Mouse (Mus musculus) forebrain, embryonic 14.5 days (tissue): ENCODE measurements at regions not wholly inside any gene's neighbourhood (a gene's known extent, or its start where the extent isn't known, plus 50 kb on each side); places are given as distances from the start of the nearest gene placed in this dataset.

Experiments used
- ATAC-seq: fragments of 200-750 bp; cut with Nextera tagmentation; 2 replicates; pipeline ENCODE4 v1.8.0; 2017; ENCODE audit warnings: mild to moderate bottlenecking, moderate library complexity
- DNase-seq: peaks from one replicate; pipeline ENCODE4 v3.0.0-alpha.2; 2015; ENCODE audit warnings: low spot score
- H3K27ac ChIP-seq: fragments of 300-500 bp; sonication (generic); 2 replicates; pipeline ENCODE4 v1.5.1; 2014; ENCODE audit warnings: low read depth, mild to moderate bottlenecking, control low read depth, low read length, moderate library complexity
- H3K27me3 ChIP-seq: fragments of 300-500 bp; sonication (generic); replicated peaks from 2 replicates; pipeline ENCODE4 v1.6.1; 2014; ENCODE audit warnings: low read length, control low read depth, mixed read lengths; ENCODE audit not compliant: control insufficient read depth, insufficient read depth
- H3K36me3 ChIP-seq: fragments of 300-500 bp; sonication (generic); 2 replicates; pipeline ENCODE4 v1.6.1; 2014; ENCODE audit warnings: low read length, control low read depth; ENCODE audit not compliant: control insufficient read depth, insufficient read depth
- H3K4me1 ChIP-seq: fragments of 300-500 bp; sonication (generic); 2 replicates; pipeline ENCODE4 v1.6.1; 2014; ENCODE audit warnings: antibody characterized with exemption, low read length, control low read depth; ENCODE audit not compliant: control insufficient read depth, insufficient read depth
- H3K4me2 ChIP-seq: fragments of 300-500 bp; sonication (generic); 2 replicates; pipeline ENCODE4 v1.6.1; 2014; ENCODE audit warnings: mild to moderate bottlenecking, control low read depth, low read length
- H3K4me3 ChIP-seq: fragments of 300-500 bp; sonication (generic); 2 replicates; pipeline ENCODE4 v1.5.1; 2014; ENCODE audit warnings: low read depth, low read length, control low read depth
- H3K9ac ChIP-seq: fragments of 300-500 bp; sonication (generic); 2 replicates; pipeline ENCODE4 v1.6.1; 2014; ENCODE audit warnings: mild to moderate bottlenecking, low read length, control low read depth, moderate library complexity
- H3K9me3 ChIP-seq: fragments of 300-500 bp; sonication (generic); replicated peaks from 2 replicates; pipeline ENCODE4 v1.6.1; 2016; ENCODE audit warnings: low read length, control low read depth, mixed read lengths; ENCODE audit not compliant: control insufficient read depth
- WGBS: fragments of 180-500 bp; shearing (Covaris S2); extraction: QIAGEN DNeasy Blood & Tissue Kit; methylation state at CpG from one replicate; pipeline ENCODE4 v1.1.7; 2014; 5-methylcytosine and 5-hydroxymethylcytosine counted together

DNA sequence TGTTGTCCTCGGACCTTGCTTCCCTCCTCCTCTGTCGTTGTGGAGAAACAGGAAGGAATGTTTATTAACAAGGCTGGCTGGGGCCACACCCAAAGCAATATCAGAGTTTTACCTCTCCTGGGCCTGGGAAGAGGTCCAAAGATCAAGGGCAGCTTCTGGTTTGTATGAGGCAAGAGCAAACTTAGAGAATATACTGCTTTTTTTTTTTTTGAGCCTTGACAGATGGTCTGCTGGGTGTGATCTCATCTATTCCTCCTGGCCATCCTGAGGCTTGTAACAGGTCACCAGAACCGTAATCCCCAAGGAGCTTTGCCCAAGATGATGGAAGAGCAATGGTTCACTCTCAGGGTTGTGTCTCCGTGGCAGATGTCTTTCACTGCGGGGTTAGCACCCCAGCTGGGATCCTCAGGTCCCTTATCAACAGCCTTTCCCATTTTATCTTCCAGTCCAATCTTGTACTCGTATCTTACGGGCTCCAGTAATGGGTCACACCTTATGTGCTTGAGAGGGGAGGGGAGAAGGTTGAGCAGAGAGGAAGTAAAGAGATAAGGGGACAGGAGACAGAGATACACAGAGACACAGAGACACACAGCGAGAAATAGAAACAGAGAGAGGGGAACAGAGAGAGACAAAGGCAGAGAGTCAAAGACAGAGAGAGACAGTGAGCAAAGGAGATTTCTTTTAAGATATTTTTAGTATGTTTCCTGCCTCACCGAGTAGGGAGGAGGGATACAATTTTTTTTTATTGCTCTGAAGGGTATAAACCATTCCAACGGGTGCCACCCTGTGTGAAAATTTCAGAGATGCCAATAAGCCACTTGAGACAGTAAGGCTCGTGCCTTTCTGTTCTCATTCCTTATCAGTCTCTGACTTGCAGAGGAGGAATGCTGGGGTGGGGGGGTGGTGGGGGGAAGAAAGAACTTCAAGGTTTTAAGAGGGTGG, 134.6 kb upstream of the Cdkn2b start:
- Histone ChIP-seq H3K27ac (no peak overlapping the region), H3K4me3 (no peak overlapping the region), H3K27me3 (no peaks in the 10 kb centered on the region), H3K36me3 (no peaks in the 10 kb centered on the region), H3K9me3 (no peaks in the 10 kb centered on the region), H3K4me2 (no peak overlapping the region), H3K4me1 (peaks cover 3% of the 10 kb centered on the region; the same call in 1 of the 2 replicates), H3K9ac (no peak overlapping the region)
- WGBS: 74% methylated on average over 11 of the region's 11 CpGs
- DNase-seq: no peak
- 0 out of 2 replicates have a peak, but pooled peaks have one; percentile 20 for ATAC-seq

DNA sequence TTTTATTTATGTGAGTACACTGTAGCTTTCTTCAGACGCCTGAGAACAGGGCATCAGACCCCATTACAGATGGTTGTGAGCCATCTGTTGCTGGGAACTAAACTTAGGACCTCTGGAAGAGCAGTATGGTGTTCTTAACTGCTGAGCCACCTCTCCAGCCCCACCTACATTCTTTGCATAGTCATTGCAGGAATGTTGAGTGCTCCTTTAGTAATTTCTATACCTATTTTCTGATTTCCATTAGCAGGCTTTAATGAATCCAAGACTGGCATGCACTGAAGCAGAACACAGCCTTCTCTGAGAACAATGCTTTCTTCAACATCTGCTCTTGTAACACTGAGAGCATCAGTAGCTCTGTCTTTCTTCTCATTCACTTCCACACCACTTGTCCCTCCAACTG, 131.7 kb upstream of the Cdkn2b start:
- Histone ChIP-seq H3K9me3 (no peaks in the 10 kb centered on the region), H3K4me3 (no peak overlapping the region), H3K27me3 (no peaks in the 10 kb centered on the region), H3K27ac (no peak overlapping the region), H3K4me2 (no peak overlapping the region), H3K4me1 (peaks cover 3% of the 10 kb centered on the region; the same call in 1 of the 2 replicates), H3K36me3 (no peaks in the 10 kb centered on the region), H3K9ac (no peak overlapping the region)
- 84% methylated on average over 1 of the region's 1 CpGs for WGBS
- DNase-seq (no peak), ATAC-seq (no peak)

DNA sequence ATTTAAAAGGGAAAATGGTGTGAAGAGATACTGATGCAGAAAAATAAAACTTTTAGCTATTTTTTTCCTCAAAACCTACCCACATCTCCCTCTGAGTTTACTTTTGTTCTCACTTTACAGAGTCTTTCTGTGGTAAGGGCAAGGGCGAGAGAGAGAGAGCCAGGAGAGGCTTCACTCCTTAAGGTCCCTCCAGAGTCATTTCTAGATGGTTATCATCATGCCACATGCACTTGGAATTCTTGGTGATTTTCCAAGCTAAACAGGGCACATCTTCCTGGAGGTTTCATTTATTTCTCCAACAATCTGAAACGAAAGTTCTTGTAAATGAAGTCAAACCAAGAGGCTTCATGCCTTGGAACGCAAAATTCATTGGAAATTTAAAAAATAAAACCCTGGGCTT, 130.0 kb upstream of the Cdkn2b start:
- Histone ChIP-seq H3K27me3 (no peaks in the 10 kb centered on the region), H3K4me3 (no peak overlapping the region), H3K4me2 (no peak overlapping the region), H3K9me3 (no peaks in the 10 kb centered on the region), H3K4me1 (no peaks in the 10 kb centered on the region; the same call in 1 of the 2 replicates), H3K9ac (no peak overlapping the region), H3K36me3 (no peaks in the 10 kb centered on the region), H3K27ac (no peak overlapping the region)
- 91% methylated on average over 3 of the region's 3 CpGs for WGBS
- ATAC-seq (no peak), DNase-seq (no peak)

DNA sequence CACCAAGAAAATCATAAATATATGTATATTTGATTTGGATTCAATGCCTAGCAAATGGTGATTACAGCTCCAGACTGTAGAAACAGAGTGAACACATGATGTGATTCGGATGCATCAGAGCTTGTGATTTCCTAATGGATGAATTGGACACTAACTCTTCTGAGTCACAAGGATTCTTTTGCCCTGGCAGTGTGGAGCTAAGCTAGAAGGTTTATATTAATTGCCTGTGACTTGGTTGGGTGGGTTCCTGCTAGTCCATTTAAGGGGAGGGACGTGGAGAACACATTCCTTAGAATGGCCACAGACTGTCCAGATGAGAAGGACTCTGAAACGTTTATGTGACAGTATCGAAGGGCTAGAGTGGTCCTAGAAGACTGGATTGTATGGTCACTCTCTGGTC, 129.5 kb upstream of the Cdkn2b start:
- H3K4me3 ChIP-seq: no peak overlapping the region
- no peak overlapping the region for H3K4me2 ChIP-seq
- ATAC-seq: no peak
- WGBS: 80% methylated on average over 4 of the region's 4 CpGs
- H3K27ac ChIP-seq: no peak overlapping the region
- no peaks in the 10 kb centered on the region for H3K9me3 ChIP-seq
- no peaks in the 10 kb centered on the region for H3K36me3 ChIP-seq
- H3K4me1 ChIP-seq: no peaks in the 10 kb centered on the region
- DNase-seq: no peak
- no peaks in the 10 kb centered on the region for H3K27me3 ChIP-seq
- no peak overlapping the region for H3K9ac ChIP-seq

DNA sequence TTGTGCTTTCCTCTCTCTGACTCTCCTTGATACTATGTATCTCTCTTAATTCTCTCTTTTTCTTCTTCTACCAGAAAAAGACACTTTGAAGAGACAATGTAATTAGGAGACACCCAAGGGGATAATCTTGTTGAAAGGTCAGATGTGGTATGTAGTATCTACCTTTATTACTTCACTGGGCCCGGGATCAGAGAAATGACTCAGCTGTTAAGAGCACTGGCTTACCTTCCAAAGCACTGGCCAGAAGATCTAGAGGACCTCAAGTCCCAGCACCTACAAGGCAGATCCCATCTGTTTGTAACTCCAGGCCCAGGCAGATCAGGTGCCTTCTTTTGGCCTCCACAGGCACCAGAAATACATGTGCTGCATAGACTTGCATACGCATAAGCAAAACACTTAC, 127.8 kb upstream of the Cdkn2b start:
- DNase-seq: no peak
- Histone ChIP-seq H3K9me3 (no peaks in the 10 kb centered on the region), H3K36me3 (no peaks in the 10 kb centered on the region), H3K27me3 (no peaks in the 10 kb centered on the region), H3K4me3 (no peak overlapping the region), H3K27ac (no peak overlapping the region), H3K4me1 (no peaks in the 10 kb centered on the region), H3K9ac (no peak overlapping the region), H3K4me2 (no peak overlapping the region)
- no peak for ATAC-seq
- WGBS: 92% methylated on average over 2 of the region's 2 CpGs

DNA sequence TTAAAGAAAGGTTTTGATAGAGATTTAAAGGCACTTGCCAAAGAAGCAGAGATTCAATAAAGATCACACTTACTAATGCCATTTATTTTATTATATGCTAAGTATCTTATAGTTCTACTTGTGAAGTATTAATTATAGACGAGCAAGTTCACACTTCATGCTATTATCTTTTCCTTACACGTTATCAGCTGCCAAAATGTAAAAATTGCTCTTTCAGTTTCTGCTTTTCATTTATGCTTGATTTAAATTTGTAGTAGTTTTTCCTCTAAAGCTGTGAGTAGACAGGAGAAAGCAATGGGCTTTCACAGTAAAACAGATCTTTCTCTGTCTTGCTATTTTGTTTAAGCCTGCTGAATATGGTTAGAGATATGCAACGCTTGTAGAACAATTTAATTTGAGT, 125.9 kb upstream of the Cdkn2b start:
- no peaks in the 10 kb centered on the region for H3K4me1 ChIP-seq
- H3K4me2 ChIP-seq: no peak overlapping the region
- H3K9ac ChIP-seq: no peak overlapping the region
- H3K36me3 ChIP-seq: no peaks in the 10 kb centered on the region
- ATAC-seq: no peak
- WGBS: 81% methylated on average over 3 of the region's 3 CpGs
- H3K27ac ChIP-seq: no peak overlapping the region
- DNase-seq: no peak
- no peak overlapping the region for H3K4me3 ChIP-seq
- H3K27me3 ChIP-seq: no peaks in the 10 kb centered on the region
- H3K9me3 ChIP-seq: no peaks in the 10 kb centered on the region

DNA sequence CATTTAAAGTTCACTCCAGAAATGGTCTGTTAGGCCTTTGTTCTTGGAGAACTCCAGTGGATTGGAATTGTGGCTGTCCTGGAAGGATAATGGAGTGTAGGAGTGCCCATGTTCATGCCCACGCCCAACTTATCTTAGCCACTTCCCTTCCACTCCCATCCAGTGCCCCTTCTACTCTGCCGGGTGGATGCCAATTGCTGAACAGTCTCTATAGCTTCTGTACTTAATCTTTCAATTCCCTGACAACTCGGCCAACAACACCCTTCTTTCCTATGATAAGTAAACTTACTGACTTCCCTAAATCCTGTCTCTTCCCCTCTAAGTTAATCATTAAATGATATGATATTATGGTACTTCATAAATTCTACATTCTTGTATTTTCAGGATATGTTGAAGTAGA, 123.3 kb upstream of the Cdkn2b start:
- Histone ChIP-seq H3K27me3 (no peaks in the 10 kb centered on the region), H3K4me2 (no peak overlapping the region), H3K4me3 (no peak overlapping the region), H3K9me3 (no peaks in the 10 kb centered on the region), H3K36me3 (no peaks in the 10 kb centered on the region), H3K27ac (no peak overlapping the region), H3K4me1 (no peaks in the 10 kb centered on the region), H3K9ac (no peak overlapping the region)
- ATAC-seq (no peak), DNase-seq (no peak)
- WGBS: 92% methylated on average over 3 of the region's 3 CpGs

DNA sequence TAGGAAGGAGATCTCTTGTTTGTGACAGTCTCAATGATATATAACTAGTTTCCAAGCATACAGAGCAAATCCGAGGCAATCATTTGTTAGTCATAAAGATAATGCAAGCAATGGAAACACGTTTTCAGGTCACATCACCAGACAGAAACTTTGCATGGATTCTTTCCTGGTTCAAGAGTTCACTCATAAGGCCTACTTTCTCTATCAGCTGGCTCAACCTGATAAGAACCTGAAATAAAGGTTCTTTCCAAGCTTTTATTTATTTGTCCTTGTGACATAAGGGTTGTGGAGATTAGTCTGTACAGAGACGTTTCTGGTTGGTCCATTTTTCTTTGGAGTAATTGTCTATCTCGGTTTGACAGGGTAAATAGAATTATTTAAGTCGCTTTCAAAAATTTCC, 122.7 kb upstream of the Cdkn2b start:
- WGBS: 77% methylated on average over 5 of the region's 5 CpGs

DNA sequence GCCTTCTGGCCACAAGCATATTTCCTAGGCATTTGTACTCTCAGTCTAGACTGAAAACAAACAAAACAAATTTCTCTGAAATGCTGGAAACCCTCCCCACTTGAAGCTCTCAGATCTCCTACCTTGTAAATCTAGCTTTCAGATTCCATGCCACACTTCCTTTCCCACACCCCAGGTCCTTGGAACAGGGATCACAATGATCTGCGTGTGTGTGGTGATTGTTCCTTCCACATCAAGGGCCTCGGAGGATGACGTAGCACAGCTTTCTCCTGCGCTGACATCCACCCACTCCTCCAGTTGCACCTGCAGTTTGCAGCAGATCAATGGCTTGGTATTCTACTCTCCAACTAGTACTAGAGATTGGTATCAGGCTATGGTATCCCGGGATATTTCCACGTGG, 120.7 kb upstream of the Cdkn2b start:
- Histone ChIP-seq H3K4me3 (no peak overlapping the region), H3K9me3 (no peaks in the 10 kb centered on the region), H3K4me1 (no peaks in the 10 kb centered on the region), H3K4me2 (no peak overlapping the region), H3K27me3 (no peaks in the 10 kb centered on the region), H3K9ac (no peak overlapping the region), H3K36me3 (no peaks in the 10 kb centered on the region), H3K27ac (no peak overlapping the region)
- WGBS: 89% methylated on average over 6 of the region's 6 CpGs
- no peak for DNase-seq
- no peak for ATAC-seq

More for the DNA sequence above, 122.7 kb upstream of the Cdkn2b start:
- no peak for ATAC-seq
- H3K9ac ChIP-seq: no peak overlapping the region
- no peak overlapping the region for H3K4me2 ChIP-seq
- no peaks in the 10 kb centered on the region for H3K4me1 ChIP-seq
- no peaks in the 10 kb centered on the region for H3K27me3 ChIP-seq
- H3K27ac ChIP-seq: no peak overlapping the region
- DNase-seq: no peak
- H3K4me3 ChIP-seq: no peak overlapping the region
- H3K36me3 ChIP-seq: no peaks in the 10 kb centered on the region
- no peaks in the 10 kb centered on the region for H3K9me3 ChIP-seq
